Mouse (Mus musculus) testis, postnatal 14 days (tissue): Measurements from ENCODE around the gene Lasp1.

Source experiments
- DNase-seq: peaks from one replicate; pipeline ENCODE4 v3.0.0; 2021; ENCODE audit warnings: low spot score

Gene Lasp1

DNA sequence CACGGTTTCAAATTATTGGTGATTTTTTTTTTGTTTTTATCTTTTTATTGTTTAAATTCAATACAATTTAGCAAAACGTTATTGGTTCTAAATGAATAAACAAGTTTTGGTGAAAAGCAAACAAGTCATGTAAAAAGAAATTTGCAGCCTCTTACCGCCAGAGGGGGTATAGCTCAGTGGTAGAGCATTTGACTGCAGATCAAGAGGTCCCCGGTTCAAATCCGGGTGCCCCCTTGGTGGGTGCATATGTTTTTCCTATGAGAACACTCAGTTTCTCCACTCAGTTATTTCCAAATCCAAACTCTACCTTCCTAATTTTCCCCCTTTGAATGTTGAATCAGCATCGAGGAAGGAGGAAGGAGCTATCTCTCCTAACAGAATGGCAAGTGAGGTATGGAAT is 1.9 kb upstream of the Lasp1 start:
- no peak for DNase-seq

DNA sequence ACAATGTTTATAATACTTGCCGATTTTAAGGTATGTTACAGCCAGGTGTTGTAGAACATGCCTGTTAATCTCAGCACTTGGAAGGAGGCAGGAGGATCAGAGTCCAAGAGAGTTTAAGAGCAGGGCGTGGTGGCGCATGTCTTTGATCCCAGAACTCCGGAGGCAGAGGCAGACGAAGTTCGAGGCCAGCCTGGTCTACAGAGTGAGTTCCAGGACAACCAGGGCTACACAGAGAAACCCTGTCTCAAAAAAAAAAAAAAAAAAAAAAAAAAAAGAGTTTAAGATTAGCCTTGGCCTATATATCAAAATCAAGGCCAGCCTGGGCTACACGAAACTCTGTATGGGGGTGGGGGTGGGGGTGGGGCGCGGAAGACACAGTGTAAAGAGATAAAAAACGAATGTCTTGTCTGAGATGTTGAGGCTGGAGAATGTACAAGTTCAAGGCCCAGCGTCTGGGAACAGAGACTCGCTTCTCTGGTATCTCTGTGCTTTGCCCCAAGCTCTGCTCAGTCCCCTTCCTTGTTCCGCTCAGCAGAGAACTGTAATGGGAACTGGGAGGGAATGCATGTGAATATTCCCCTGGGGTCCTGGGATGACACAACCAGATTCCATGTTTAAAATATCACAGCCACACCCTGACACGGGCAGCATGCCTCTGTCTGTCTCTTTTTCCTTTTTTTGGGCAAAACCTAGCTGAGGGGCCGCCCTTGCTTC is 1.3 kb upstream of the Lasp1 start:
- no peak for DNase-seq

DNA sequence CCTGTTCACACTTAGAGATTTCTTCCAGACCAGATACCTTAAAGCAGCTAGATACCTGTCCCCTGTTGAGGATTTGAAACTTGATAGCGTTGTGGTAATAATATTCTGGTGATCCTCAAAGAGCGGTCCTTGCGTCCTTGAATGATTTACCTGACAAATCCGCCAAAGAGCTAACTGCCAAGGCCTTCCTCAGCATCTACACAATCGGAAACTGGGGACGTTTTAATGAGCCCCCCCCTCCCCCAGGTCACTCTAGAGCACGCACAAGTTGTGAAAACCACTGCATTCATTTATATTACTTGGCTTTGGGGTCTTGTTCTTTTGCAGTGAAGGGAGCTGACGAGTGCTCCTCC is 741 bp upstream of the Lasp1 start:
- no peak for DNase-seq

DNA sequence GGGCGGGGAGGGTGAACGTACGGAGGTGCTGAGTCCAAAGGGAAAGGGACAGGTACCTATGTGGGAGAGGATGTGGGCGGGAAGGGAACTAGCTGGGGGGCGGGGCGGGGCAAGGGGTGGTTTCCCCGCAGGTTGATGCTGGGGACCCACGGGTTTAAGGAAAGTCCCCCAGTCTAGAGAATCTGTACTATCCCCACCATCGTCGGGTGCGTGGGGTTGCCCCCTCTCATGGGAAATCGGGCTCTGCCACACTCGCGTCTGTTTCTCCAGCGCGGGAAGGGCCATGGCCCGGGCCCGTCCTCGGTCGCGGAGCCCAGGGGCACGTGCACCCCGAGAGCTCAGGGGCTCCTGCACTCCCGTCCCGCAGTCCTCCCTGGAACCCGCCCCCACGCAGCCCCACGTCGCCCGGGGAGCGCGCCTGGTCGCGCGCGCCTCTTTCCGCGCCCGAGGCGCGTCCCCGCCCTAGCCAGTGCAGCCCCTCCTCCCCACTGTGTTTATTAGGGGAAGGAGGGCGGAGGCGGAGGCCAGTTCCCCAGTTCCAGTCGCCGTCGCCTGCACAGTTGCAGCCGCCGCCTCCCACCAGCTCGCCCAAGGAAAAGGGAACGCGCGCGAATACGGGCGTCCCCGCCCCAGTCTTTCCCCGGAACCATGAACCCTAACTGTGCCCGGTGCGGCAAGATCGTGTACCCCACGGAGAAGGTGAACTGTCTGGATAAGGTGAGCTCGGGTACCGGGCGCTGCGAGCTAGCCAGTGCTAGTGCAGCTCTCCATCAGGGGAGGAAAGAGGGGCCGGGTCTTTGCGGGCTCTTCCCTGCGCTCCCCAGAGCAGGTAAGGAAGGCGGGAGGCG is 570 bp downstream of the Lasp1 start:
- DNase-seq, result peak; percentile 76

DNA sequence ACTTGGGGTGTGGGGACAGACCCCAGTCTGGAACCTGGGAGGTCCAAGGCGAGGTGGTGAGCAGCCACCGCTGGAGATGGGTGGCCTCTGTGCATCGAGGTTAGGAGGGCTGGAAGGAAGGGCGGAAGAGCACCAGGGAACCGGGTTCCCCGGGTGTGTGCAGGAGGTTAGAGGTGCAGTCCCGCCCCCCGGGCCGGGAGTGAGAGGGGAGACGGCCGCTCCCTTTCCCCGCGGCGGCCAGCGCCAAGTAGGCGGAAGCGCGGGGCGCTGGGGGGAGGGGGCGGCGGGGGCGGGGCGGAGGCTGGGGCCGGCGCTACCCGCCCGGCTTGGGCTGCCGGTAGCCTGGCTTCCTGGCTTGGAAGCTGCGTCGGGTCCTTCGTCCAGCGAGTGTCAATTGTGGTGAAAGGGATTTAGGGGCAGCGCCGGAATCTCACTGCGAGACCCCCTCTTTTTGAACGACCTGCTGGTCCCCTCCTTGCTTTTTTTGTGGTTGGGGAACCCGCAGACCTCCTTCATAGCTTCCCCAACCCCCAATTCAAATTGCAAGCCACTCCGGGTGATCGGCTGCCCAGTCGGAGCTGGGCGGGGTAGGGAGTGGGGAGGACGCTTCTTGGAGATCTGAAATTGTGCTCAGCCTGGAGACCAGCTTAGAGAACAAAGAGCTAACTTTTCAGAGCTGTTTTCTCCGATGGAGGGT is 1.3 kb downstream of the Lasp1 start:
- DNase-seq, result peak; percentile 68

DNA sequence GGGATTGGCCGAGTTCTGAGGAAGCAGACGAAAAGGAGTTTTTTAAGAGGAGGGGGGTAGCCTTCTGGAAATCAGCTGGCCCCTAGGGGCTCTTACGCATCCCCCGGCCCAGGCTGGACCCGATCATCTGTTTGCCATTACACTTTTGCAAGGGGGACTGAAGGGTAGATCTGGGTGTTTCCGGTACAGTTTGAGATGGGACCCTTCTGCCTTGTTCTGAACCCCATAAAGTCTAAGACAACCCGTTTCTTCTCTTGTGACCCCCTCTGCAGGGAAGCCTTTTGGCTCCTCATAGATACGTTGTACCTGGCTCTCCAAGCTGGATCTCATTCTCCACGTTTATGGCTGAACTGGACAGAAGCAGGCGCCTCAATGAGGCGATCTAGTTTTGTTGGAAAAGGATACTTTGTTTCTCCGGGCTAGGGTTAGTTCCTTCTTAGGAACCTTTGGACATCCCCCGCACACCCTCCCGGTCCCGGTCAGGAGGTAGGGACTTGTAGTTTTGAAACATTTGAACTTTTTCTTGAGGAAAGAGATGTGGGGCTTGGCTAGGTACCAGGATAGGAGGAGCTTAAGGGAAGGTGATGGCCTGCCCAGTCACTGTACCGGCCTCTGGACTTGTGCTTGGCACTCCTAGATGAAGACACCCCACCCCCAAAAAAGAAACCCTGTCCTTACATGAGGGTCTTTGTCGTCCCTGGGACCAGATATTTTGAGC is 2.0 kb downstream of the Lasp1 start:
- peak; percentile 89 for DNase-seq

DNA sequence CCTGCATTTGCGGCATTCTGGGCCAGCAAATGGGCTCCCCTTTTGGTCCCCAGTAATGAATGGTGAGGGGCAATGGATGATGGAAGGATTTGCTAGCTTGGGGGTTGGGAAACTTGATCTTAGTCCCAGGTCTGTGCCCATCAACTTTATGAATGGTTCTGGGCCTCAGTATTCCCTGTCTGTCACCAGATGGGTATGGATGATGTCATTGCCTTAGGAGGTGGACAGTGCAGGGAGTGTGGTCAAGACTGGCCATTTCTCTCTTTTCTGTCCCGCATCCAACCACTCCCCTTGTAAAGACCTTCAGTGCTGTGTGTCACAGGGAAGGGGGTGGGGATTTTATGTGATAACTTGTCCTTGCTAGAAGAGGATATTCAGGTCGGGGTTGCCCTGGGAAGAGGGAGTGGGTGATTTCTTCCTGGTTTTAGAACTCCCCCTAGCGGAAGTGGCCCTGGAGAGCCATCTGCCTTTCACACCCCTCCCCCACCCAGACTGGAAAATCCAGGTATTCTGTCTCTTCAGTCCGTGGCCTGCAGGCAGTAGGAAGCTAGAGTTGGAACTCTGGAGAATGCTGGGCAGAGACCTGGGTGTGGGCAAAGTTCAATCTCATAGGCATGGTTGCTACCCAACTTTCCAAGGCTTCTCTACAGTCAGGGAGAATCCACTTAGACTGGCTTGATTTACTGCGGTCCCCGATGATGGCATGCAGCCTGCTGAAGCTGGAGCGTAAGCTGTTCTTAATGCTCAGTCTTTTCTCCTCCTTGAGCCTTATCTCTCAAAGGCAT is 2.8 kb downstream of the Lasp1 start:
- DNase-seq, result no peak

DNA sequence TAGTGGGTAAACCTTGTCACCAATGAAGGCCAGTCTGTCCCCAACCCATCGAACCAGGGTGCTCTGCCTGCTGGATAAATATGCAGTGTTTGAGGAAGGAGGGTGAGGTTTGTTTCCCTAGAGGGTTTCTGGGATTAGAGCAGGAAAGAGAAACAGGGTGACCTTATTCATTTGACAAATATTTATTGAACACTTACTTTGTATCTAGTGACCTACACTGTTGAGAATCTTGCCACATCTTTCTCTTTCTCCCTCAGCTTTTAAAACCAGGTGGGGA is 3.3 kb downstream of the Lasp1 start:
- DNase-seq, result no peak

DNA sequence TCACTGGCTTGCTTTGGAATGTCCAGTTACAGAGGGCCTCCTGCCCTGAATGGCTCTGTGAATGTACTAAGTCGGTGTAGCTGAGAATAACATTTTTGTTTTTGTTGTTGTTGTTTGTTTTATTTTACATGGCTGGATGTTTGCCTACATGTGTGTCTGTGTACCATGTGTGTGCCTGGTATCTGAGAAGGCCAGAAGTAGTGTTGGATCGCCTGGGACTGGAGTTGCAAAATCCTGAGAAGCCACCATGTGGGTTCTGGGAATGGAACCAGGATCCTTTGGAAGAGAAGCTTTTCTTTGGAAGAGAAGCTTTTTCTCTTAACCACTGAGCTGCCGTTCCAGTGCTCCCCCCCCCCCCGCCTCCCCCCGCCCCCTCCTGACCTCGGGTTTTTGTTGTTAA is 3.7 kb downstream of the Lasp1 start:
- DNase-seq, result no peak

DNA sequence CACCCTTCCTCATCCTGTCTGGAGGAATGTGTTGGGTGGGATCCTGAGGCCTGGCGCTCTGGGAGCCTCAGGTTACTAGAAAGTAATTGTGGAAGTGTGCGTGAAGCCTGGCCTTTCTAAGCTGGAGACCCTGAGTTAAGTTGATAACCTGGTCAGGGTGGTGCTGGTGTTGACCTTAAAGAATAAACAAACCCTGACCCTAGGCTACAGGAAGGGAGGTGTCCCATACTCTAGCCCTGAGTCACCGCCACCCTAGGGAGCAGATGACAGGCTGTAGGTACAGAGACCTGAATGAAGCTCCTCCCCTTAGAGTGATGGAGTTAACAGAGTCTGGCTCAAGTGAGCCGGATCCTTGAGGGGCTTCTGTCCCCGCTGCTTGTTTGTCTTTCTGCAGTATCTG is 5.0 kb downstream of the Lasp1 start:
- no peak for DNase-seq

DNA sequence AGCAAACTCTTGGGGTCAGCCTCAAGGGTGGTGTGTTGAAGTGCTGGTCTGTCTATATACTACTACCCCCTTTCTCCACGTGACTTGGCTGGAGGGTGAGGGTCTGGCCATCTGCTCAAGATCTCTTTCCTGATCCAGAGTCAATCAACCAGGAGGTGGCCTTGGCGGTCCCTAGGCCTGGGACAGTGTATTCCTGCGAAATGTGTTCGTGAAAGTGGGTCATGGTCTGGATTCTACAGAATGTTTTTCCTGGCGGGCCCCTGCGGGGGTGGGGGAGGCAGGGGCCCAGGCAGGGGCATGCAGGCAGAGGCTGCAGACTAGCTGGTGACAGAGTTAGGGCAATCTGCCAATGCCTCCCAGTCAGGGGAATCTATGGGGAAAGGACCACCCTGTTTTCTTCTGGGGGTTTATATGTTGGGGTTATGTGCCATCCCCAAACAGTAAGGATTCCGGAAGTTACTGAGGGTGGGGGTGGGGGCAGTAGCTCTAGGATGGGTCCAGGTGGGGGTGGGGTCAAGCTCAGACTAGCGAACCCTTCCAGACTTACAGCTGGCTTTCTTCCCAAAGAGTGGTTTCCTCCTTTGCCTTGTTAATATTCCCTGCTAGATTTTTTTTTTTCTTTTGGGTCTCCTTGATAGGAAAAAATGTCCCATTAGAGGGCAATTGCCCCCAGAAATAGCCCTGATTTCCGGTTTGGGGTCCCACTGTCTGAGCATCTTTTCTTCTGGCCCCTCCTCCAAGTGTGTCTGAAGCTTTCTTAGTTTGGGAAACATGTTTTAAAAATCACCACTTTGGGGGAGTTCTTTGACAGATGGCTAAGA is 6.3 kb downstream of the Lasp1 start:
- DNase-seq, result no peak

DNA sequence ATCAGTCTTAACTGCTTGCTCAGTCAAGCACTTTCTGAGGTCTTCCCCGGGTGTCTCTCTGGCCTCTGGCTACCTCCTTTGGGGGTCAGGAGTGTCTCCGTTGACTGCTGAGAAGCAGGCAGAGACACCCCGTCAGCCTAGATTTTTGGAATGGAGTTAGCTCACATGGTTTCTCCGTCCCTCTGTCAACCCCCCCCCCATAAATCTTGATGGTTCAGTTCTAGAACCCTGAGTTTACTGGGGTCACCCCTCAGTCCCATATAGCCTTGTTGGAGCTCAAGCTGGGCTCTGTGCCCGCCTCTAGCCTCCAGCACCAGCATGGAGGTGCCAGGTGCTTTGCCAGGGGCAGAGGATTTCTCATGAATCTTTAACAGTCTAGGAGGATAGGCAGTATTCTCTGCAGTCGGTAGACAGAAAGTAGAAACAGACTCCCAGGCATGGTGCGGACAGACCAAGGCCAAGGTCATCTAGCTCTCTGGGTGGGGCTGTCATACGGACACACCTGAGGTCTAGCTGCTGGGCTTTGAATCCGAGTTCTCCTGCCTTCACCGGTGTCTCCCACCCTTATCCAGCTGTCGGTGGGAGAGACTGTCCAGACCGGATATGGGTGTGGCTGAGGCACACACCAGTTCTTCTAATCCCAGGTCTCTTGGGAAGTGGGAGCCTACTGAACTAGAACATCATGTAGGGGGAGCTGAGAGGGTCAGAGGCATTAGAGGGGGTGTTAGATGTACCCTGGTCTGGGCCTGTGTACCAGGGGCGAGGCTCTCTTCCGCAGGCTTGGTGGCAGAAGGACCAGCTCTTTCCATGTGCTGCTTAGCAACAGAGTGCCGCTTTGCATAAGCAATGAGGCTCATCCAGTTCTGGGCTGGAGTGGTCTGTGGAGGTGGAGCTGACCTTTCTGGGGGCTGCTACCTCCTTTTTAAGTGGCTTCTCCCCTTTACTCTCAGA is 7.1 kb downstream of the Lasp1 start:
- no peak for DNase-seq

DNA sequence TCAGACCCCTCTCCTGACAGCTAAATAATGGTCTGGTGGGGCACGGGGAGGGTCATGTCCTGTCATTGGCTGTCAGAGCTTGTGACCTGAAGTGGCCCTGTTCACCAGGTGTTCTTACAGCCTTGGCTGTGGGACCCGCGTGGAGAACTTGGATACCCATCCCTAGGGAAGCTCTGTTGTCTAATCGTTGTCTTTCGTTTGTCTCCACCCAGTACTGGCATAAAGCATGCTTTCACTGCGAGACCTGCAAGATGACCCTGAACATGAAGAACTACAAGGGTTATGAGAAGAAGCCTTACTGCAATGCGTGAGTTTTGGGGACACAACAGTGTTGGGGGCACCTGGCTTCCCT is 7.8 kb downstream of the Lasp1 start:
- no peak for DNase-seq

DNA sequence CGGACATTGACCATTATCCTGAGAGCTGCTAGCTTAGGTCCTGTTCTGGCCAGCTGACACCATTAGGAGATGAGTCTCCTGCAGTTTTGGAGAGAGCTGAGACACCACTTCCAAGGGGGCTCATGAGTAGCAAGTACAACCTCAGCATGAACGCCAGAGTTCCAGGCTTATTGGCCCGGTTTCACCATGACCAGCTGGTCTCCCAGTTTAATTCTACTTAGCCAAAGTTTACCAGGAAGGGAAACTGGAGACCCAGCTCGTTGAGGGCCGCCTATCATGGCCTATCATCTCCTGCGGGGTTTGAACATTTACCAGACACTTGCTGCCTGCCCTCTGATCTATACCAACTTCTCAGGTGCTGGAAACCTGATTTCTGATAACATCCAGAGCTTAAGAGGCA is 8.8 kb downstream of the Lasp1 start:
- DNase-seq, result no peak

DNA sequence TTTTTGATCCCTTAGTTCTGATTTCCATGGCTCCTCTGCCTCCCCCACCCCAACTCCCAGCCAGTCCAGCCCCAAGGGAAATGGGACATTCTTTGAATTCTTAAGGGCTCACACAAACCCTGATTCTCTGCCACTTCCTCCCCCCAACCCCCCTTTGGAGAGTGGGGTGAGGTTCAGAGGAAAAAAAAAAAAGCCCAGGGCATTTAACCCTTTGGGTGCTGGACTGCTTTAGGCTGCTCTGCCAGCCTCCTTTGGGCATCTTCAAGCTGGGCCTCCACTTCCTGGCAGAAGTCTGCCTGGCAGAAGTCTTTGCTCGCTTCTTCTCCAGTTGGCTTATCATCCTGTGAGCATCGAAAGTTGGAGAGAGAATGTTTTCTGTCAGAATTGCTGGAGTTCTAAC is 9.3 kb downstream of the Lasp1 start:
- DNase-seq, result no peak

DNA sequence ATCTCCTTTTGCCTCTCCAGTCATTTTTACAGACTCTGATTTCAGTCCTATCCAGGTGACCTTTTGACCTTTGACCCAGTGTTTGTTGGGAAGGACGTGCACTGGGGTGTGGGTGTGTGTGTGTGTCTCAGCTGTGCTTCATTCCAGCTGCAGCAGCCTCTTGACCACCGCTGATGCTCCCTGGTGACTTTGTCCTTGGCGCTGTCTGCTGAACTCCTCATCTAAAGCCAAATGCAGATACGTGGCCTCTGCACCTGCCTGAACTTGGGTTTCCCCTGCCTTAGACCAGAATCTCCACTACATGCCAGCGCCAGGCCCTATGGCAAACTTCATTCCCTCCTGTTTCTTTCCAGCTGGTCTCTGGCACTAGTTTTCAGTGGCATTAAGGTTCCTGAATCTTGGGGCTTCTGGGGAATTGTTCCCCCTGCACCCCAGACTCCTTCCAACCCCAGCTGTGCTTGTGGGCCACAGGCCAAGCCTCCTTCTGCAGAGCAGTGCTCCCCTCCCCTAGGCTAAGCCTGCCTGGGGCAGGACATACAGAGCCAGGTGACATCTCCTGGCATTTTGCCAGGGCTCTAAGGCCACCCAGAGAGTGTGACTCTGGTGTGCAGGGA is 9.9 kb downstream of the Lasp1 start:
- no peak for DNase-seq

DNA sequence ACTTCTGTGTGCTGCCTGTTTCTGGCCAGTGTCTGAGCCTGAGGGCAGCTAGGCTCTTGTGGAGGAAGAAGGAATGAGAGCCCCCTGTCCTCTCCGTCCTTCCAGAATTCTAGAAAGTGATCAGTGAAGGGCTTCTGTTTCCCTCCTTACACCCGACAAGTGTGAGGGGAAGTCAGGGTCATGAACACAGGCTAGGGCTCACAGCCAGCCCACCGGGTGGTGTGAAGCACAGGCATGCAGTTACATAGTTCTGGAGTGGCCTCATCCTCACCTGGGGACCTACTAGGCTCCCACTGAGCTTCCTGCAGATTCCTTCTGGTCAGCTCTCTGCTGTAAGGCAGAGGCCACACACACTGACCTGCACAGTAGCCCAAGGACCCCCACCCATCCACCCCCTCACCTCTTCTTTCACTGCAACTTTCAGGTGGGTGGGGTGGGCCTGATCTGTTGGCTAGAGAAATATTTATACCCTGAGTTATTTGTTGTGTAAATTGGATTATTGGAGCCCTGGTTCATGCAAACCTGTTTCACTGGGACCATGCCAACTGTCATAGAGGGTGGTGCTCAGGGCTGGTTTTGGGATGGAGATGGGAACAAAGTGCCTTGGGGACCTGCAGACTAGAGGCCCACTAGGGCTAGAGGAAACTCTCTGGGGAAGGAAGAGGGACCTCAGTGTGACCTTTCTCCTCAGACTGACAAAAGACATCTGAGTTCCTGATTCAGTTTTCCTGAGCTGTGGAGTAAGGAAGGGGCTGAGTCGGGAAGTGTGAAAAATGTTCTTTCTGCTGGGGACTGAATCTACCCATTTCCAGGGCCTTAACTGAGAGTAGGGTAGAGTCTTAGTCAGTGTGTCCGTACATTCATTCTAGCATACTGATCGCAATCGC is 10.7 kb downstream of the Lasp1 start:
- DNase-seq, result no peak

DNA sequence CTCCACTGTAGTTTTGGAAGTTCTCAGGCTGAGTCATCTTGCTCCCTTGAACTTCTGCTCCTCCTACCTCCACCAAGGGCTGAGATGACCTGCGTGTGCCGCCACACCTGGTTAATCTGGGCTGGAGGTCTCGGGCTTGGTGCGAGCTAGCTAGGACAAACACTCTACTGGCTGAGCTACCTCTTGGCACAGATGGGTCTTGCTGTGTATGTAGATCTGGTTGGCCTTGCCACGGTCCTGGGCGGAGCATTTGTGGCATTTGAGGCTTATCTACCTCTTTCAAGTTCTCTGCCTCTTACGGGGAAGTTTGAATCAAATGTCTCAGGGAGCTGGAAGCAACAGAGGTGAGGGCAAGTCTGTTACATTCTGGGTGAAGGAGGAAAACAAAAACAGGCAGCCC is 11.6 kb downstream of the Lasp1 start:
- no peak for DNase-seq

DNA sequence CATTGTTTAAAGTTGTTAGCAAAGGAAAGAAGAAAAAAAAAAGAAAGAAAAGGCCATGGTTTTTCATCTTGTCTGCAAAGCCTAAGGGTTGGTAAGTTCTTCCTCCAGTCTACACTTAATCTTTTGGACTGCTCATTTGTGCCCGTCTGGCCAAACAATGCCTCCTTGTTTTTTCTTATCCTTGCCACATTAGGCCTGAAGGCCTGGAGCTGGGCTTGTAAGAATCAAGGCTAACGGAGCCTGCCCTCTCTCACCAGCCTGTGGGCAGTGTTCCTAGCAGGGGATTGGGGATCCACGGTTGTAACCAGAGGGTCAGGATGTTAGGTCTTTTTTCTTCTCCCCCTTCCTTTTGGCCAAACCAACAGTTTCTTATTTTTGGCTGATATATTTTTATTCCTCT is 12.2 kb downstream of the Lasp1 start:
- peak; percentile 50 for DNase-seq
